Mouse (Mus musculus): Measurements from ENCODE around the gene Spc24.
"Not testable (repeated sequence)": the region's sequence is repeated elsewhere in the genome, so short reads cannot be mapped to it uniquely, and the experiment has no call there.

Spc24 gene

DNA sequence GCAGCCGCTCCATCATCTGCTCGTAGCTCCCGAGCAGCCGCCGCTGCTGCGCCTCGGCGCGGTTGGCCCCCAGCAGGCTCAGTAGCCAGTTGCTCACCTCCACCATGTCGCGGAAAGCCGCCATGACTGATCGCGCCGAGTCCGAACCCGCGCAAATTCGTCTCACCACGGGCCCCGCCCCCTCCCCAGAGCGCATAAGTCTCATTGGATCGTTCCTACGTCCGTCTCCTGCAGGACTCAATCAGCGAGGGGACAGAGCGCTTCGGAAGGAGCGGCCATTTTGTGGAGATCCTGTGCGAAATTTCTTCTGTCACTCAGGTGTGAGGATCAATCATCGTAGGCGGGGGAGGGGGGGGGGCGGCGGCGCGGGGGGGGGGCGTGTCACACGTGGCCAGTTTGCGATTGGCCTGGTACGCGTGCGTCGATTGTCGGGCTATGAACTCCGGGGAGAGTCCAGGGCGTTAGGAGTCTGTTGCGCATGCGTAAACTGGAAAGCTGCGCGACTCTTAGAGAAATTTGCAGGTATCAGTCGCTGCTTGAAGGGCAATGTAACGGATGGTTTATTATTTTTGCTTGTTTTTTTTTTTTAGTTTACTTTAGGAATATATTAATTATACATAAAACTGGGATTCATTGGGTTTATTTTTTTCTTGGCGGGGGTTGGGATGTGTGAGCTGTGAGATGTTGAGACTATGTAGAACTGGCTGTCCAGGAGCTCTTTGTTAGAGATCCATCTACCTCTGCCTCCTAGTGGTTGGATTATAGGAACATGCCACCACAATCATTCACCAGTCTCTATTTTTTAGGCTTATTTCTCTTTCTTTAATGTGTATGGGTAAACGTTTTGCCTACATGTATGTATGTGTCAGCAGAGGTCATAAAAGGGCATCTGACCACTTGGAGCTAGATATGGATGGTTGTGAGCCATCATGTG is at the start of gene Spc24:
Spc24 (minus strand) TSS at position 149 of the 934 bp plus-strand sequence.
- DNase-seq = peak; percentile 97

DNA sequence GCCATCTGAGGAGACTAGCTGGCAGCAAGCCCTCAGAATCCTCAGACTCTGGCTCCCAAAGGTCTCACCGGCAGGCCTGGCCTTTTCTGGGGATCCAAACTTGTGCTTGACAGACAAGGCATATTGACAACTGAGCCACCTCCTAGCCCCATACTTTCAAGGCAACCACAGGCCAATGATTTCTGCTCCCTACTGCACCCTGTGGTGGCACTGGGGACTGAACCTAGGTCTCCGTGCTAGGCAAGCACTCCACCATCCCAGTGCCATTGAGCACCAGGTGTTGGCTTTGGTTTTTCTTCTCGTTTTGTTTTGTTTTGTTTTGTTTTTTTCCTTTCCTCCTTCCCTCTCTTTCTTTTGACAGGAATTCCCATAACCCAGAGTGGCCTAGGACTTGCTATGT is 48.5 kb upstream of the Spc24 start:
- DNase-seq = no peak

DNA sequence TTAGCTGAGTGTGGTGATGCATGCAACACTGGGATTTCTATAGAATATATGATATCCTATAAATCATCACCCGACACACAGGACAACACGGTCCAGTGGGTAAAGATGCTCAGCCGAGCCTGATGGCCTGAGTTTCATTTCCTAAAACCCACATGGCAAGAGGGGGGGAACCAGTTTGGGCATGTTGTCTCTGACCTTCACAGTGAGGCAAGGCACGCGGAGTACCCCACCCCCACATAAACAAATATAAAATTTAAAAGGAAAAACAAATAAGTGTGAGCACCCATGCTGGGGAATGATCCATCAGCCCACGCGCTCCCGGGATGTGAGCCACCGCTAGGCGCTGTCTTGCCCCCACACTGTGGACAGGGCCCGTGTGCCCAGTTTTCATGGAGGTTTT is 46.9 kb upstream of the Spc24 start:
- DNase-seq = no peak

DNA sequence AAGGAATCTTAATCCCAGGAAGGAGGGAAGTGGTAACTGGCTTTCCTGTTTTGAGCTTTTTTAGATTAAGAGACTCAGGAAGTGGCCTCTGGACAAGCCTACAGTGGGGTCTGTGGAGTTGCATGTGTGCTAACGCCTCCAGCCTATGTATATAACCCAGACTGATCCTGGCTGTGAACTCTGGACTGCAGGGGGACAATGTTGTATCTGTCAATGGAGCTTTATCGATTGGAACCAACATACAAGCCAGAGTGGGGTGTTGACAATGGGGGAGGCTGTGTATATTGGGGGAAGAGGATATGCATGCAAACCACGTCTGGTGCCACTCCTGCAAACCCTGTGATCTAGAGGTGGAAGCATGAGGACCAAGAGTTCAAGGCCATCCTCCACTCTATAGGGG is 46.3 kb upstream of the Spc24 start:
- no peak for DNase-seq

DNA sequence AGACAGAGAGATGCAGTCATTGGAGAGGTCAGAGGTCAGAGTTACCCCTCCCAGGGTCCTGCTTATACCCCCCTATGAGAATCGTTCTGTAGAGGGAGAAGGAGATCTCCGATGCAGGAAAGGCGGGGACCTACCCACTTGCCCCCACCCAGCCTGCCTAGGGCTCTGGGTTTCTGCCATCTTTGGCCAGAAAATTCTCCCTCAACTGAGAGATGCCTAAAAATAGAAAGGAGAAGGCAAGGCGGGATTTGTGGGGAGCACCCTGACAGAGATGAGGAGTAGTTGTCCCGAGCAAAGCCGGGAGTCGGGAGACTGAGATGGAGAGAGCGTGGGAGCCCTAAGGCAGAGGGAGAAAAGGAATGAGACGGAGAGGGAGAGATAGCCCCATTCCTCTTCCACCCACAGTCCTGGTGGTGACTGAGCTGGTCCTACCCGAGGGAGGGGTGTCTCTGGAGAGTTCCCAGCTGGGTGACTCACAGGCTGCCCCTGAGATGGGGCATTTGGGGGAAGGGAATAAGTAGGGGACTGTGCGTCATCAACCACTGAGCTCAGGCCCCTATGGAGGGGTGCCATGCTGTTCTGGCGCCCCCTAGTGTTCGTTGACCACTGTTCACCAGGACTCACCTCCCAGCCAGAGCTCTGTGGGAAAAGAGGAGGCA is 44.0 kb upstream of the Spc24 start:
- DNase-seq = peak; percentile 72

DNA sequence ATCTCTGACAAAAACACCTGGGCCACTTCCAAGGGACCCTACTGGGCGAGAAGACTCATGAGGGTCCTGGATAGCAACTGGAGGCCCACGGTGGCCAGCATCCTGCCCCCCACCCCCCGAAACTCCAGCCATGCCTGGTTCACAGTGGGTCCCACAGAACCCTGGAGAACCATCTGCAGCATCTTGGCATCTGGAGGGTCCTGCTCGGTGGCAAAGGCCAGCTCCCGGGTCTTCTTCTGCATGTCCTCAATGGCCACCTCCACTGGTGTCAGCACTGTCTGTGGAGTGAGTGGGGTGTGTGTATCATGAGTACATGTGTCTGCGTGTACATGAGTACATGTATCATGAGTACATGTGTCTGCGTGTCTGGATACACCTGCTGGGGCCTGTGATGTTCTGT is 41.5 kb upstream of the Spc24 start:
- no peak for DNase-seq

DNA sequence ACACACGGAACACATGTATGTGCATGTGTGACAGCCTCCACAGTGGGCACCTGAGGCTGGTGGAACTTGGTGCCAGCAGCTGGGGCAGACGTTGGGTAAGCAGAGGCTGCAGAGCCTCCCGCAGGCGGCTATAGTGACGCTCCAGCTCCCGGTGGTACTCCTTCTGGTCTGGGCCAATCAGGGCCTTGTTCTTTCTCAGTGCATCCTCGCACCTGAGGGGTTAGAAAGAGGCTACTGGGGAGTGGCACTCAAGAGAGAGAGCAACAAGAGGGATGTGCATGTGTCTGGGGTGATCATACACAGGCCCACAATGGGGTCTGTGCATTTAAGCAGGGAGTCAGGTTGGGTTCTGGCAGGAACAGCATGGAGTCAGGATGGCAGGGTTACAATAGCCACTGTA is 41.0 kb upstream of the Spc24 start:
- DNase-seq = no peak

DNA sequence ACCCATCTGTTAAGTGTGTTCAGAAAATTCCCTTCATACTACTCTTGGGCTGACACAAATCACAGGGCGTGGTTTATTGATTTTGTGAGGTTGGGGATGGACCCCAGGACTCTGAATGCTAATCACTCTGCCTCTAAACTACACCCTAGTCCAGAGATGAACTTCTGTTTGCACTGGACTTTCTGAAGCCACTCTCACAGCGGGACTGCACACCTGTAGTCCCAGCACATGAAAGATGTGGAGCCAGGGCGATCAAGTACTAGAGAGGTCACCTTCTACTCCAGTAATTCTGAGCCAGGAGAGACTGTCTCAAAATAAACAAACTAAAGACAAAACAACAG is 38.9 kb upstream of the Spc24 start:
- no peak for DNase-seq

DNA sequence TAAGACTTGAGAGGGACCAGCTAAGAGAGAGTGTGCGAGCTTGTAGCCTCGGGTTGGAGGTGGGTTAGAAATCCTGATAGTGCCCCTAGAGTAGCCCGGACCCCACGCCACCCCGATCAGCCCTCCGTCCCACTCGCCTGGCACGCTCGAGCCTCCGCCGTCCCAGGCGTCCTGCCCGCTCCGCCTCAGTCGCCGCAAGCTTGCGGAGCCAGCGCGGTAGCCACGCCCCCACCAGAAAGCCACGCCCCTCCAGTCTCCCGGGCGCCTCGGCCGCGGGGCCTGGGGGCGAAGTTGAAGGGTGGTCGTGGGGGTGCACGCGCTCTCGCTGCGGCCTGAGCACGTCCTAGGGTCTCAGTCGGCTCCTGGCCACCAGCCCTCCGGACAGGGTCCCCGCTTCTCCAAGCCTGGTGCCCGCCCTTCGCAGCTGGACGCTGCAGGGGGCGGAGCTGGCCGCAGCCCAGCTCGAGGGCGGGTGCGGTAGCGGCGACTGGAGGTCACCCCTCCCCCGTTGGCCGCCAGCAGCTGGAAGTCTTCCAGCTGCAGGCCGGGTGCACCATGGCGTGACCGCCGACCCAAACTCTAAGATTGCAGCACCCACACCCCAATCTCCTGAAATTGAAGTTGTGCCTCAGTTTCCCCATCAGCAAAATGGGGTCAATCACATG is 38.4 kb upstream of the Spc24 start, which contains the start of gene Kank2:
Kank2 (minus strand) TSS at position 400 of the 665 bp plus-strand sequence.
- DNase-seq = peak; percentile 86

DNA sequence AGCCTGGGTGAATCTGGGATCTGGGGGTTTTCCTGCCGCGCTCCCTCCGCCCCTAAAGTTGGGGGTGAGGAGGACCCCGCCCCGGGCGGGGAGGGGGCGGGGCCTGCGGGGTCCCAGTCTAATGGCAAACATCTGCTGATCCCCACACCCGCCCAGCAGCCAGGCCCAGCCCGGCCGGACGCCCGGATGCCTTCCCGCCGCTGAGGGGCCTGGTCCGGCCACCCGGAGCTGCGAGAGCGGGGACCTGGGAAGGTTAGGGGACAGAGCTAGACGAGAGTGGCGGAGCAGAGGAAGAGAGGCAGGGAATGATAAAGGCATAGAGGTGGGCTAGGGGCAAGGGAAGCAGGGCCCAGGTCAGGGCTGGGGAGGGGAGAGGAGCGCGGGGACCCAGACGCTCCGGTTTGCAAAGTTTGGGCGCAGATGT is 37.8 kb upstream of the Spc24 start:
- peak; percentile 52 for DNase-seq

DNA sequence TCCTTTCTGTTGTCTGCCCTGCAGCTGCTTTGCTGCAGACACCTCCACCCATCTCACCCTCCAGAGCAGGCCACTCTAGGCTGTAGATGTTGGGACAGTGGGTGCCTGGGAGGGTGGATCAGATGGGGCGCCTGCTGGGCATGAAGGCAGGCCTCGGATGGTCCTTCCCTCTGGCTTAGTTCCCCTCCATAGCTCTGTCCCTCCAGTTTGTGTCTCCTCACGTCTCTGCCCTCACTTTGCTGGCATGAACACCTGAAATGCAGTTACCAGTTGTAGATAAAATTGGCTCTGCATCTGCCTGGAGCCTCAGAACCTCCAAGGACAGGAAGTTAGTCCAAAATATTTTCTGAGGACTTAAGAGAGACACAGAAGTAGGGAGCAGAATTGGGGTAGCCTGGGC is 36.8 kb upstream of the Spc24 start:
- DNase-seq = no peak

DNA sequence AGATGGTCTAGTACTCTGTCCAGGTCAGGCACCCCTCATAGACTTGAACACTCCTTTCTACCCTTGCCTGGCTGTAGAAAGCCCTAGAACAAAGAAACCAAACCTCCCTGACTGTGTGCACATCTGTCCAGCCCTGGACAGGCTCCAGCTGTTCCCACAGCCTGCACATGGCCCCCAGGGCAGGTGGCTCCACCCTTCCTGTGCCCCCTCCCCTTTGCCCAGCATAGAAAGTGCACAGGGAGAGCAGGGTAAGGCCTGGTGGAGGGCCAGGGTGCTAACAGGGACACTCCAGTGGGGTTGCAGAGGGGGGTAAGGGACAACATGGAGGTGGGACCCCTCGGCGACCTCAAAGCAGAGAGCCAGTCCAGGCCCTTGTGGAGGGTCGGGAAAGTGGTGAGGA is 36.2 kb upstream of the Spc24 start:
- no peak for DNase-seq

DNA sequence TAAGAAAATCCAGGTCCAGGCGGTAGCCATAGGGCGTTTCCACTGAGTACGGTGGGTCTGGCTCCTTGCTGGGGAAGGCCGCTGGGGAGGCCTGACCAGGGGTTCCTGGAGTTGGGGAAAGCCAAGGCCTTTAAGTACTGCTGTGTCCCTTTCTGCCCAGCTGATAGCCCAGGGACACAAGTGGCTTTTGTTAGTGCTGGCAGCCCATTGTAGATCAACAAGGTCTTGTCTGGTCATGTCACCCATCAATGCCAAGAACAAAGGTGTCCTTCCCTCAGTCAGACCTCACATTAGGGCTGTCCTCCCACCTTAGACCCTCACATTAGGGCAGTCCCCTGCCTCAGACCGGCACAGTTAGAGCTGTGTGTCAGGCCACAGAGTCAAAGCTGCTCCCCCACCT is 35.5 kb upstream of the Spc24 start:
- DNase-seq = no peak

DNA sequence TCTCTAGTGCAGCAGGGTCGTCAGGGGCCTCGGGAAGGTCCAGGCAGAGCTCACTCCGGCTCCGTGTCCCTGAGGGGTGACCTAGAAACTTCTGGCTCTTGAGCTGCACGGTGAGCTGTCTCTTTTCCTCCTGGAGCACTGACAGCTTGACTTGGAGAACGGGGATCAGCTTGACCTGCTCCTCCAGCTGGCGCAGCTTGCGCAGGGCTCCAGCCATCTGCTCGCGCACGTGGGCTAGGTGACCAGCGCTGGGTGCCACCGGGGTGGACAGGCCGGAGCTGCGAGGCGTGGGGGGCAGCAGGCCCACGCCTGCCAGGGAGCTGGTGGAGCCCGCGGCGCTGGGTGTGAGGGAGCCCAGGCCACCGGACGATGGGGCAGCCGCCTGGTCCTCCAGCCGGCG is 34.8 kb upstream of the Spc24 start:
- no peak for DNase-seq

DNA sequence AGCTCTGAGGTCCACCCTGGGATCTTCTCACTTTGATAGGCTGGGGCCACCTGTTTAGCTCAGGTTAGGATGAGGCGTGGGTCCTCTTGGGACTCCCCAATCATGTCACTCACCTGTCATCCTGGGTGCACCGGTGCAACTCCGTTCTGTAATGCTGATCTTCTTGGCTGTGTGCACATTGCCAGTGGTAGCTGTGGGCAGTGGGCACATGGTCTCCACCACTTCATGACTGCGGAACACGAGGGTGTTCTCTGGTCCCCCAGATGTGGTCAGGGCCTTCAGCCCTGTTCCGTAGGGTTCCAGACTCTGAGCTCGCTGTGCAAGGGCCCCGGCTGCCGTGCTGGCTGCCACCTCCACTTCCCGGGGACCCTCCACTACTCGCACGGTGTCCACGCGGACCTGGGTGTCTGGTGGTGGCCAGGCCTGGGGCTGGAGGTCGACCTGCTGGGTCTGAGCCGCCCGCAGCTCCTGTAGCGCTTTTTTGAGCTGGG is 34.3 kb upstream of the Spc24 start:
- no peak for DNase-seq

DNA sequence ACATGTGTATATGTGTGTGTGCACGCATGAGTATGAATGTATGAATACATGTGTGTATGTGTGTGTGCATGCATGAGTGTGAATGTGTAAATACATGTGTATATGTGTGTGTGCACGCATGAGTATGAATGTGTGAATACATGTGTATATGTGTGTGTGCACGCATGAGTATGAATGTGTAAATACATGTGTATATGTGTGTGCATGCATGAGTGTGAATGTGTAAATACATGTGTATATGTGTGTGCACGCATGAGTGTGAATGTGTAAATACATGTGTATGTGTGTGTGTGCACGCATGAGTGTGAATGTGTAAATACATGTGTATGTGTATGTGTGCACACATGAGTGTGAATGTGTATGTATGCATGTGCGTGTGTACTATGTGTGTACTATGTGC is 33.4 kb upstream of the Spc24 start:
- DNase-seq = not testable (repeated sequence)

DNA sequence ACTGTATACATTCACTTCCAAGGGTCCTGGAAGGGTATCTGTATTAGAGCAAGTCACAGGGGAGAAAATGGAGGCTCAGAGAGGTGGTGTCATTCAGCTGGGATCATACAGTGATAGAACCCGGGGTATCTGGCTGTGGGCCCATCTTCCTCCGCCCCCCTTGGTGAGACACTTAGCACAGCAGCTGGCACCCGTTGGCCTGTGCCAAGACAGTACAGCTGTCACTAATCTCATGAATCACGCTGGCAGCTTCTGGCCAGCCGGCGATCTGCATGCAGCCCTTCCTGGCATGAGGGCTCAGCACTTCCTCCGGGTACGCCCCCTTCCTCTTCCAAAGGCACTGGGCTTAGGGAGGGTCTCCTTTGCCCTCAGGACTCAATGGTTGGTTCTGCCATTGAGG is 32.5 kb upstream of the Spc24 start:
- DNase-seq = peak; percentile 31

DNA sequence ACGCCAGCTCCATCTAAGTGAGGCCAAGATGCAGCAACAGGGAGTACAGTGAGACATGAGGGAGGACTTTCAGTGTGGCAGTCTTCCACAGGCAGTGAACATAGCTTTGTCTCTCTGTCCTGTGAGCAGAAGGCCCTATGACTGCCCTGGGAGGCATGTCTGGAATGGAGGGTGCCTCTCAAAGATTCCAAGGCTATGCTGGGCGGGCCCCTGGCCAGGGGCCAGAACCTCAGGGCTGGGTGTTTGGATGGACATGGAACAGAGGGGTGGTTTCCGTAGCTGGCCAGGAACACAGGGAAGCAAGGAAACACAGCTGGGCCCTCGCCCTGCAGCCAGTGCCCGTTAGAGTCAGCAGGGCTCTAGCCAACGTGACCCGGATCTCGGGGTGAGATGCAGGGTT is 31.8 kb upstream of the Spc24 start:
- DNase-seq = peak; percentile 47

DNA sequence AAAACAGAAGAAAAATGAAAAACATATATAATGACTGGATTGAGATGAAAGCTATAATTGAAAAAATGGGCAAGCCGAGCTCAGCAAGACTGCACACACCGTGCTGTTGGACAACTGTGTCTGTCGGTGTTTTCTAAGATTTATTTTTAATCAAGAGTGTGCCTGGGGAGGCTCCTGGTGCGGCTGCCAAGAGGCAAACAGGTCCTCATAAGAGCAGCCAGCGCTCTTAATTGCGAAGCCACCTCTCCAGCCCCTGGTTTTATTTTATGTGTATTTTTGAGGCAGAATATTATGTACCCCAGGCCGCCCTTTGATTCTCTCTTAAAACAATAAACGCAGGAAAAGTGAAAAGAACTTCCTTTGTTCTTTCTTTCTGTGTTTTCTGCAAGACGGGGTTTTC is 28.1 kb upstream of the Spc24 start:
- no peak for DNase-seq

DNA sequence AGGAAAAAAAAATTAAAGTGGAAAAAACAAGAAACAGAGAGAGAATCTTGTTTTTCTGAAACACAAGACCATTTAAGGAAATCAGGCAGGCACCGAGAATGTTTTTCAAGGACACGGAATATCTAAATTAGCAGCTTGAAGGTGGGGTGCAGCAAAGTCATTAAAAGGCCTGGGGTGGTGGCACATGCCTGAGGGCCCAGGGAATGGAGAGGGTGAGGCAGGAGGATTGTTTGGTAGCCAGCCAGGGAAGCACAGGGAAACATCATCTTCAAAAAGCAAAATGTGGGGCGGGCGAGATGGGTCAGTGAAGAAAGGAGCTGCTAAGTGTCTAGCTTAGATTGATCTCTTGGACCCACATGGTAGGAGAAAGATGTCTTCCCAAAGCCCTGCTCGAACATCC is 27.6 kb upstream of the Spc24 start:
- DNase-seq = no peak

DNA sequence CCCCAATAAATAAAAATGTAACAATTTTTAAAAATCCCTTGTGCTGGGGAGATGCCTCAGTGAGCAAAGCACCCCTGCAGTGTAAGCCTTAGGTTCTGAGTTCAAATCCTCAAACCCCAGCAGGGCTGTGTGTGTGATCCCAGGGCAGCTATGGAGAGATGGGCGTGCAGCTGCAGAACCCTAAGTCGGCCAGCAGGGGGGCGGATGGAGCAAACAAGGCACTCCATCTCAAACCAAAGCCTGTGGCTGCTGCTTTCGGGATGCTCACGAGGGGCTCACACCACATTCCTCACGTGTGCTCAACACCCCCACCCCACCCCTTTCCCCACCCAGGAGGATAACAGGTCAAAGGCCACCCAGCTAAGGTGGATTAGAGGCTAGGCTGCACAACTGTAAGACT is 26.8 kb upstream of the Spc24 start:
- DNase-seq = peak; percentile 60

DNA sequence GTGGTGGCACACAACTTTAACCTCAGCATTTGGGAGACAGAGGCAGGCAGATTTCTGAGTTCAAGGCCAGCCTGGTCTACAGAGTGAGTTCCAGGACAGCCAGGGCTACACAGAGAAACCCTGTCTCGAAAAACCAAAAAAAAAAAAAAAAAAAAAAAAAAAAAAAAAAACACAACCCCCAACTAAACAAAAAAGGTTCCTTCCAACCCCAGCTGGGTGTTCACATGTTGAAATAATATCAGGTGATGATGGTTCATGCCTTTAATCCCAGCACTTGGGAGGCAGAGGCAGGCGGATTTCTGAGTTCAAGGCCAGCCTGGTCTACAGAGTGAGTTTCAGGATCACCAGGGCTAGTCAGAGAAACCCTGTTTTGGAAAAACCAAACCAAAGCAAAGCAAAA is 26.2 kb upstream of the Spc24 start:
- not testable (repeated sequence) for DNase-seq

DNA sequence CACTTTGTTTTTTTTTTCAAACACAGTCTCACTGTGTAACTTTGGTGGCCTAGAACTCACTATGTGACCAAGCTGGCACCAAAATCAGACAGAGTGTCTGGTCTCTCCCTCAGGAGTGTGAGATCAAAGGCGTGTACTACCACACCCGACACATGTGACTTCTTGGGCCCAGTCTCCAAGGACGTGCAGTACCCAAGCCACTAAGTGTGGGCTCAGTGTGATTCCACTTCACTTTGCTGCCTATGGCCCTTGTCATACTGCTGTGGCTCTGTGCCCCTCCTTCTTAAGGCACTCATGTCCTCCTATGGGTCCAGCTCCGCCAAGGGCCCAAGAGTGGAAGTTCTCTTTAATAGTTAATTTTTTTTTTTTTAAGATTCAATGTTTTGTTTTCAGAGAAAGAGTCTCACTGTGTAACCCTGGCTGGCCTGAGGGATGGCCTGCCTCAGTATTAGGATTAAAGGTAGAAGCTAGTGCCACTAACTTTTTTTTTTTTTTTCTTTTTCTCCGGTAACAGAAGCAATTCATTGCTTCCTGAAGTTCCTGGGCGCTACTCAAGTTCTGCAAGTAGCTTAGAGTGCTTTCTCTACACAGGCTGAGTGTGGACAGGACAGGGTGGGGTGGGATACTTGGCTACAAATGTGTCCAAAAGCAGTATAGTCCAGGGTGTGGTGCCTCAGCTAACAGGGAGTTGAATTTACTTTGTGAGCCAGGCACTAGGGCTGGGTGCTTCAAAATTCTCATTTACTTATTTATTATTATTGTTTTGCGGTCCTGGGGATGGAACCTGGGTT is 24.6 kb upstream of the Spc24 start:
- DNase-seq = no peak

Measured in kidney, adult 9 months (tissue).